24 mouse cellular contexts compared by ENCODE assay signal in genomic region chr3:69002781-69003180, GRCm38 (mm10). TPM values are rescaled to one million over a fixed set of nuclear protein-coding genes. Genes with fewer than 3 reads are reported as not detected.
DNase-seq lines count a peak whose midpoint lies in the region; ATAC-seq lines count a peak whose summit lies in the region.
"Had no signal": no experiment of that assay in that cellular context is flagged by ENCODE, and none has a peak within 500 bp of the region (broad histone marks: within the 10 kb centered on the region; RNA-seq: fewer than 3 reads in every experiment).

No protein-coding gene starts in this region.

- no peak overlapping the region for H3K4me2 ChIP-seq in hindbrain, embryonic 16.5 days (ENCODE audit: low read length)
- H3K4me2 ChIP-seq in midbrain, embryonic 11.5 days = no peak overlapping the region
- H3K4me2 ChIP-seq: stomach, embryonic 15.5 days had no signal

- H3K27me3 ChIP-seq in hindbrain, embryonic 10.5 days (ENCODE audit: insufficient read depth, poor library complexity, severe bottlenecking) = no peaks in the 10 kb centered on the region
- no peaks in the 10 kb centered on the region for H3K27me3 ChIP-seq in hindbrain, embryonic 16.5 days (replicated peaks; ENCODE audit: control insufficient read depth, insufficient read depth, low read length)
- no peaks in the 10 kb centered on the region for H3K27me3 ChIP-seq in midbrain, embryonic 11.5 days (ENCODE audit: control insufficient read depth, insufficient read depth, low read length)
- no peaks in the 10 kb centered on the region for H3K27me3 ChIP-seq in midbrain, embryonic 10.5 days (ENCODE audit: low read depth, poor library complexity, severe bottlenecking)
- H3K27me3 ChIP-seq: heart, embryonic 13.5 days; stomach, embryonic 15.5 days had no signal

- no peak overlapping the region for H3K9ac ChIP-seq in hindbrain, embryonic 16.5 days (ENCODE audit: low read depth, low read length)
- no peak overlapping the region for H3K9ac ChIP-seq in midbrain, embryonic 11.5 days (ENCODE audit: low read length)
- H3K9ac ChIP-seq: heart, embryonic 13.5 days; stomach, embryonic 15.5 days had no signal

- no peak for DNase-seq in hindbrain, embryonic 10.5 days (ENCODE audit: low spot score)
- DNase-seq in midbrain, embryonic 11.5 days (ENCODE audit: low spot score, missing footprints) = peak; percentile 72
- no peak for DNase-seq in midbrain, embryonic 10.5 days (ENCODE audit: low spot score)
- DNase-seq in ZHBTc4 (ENCODE audit: low read depth, low spot score) = peak; percentile 43
- peak; percentile 24 for DNase-seq in naive thymus-derived CD4-positive, alpha-beta T cell, adult 2 months (ENCODE audit: low read depth)
- DNase-seq in embryo, embryonic 10.5 days (ENCODE audit: low spot score) = no peak
- DNase-seq in right cerebral cortex, adult 2 months (ENCODE audit: low spot score in 2 of 2) = no peak
- DNase-seq: adrenal gland, postnatal 25 days; cerebellum, postnatal 10 days; gastrocnemius, adult 2 months; heart, adult 11 months; heart, postnatal 36 days; kidney, adult 8-10 months; kidney, postnatal 4 days; layer of hippocampus, postnatal 36 days; midbrain, embryonic 14.5 days; right cerebral cortex, adult 18-20 months; thymus, postnatal 25 days had no signal

- WGBS in hindbrain, embryonic 10.5 days = 88% methylated on average over 4 of the region's 4 CpGs
- 88% methylated on average over 4 of the region's 4 CpGs for WGBS in hindbrain, embryonic 16.5 days
- 98% methylated on average over 4 of the region's 4 CpGs for whole genome bisulfite sequencing in midbrain, embryonic 11.5 days
- 89% methylated on average over 4 of the region's 4 CpGs for WGBS in midbrain, embryonic 10.5 days

- no peaks in the 10 kb centered on the region for H3K9me3 ChIP-seq in hindbrain, embryonic 10.5 days
- H3K9me3 ChIP-seq in hindbrain, embryonic 16.5 days (ENCODE audit: control insufficient read depth, low read length) = no peaks in the 10 kb centered on the region
- no peaks in the 10 kb centered on the region; the same call in 1 of the 2 replicates for H3K9me3 ChIP-seq in midbrain, embryonic 11.5 days (ENCODE audit: control insufficient read depth, low read length)
- no peaks in the 10 kb centered on the region for H3K9me3 ChIP-seq in midbrain, embryonic 10.5 days (replicated peaks)
- H3K9me3 ChIP-seq: heart, embryonic 13.5 days; stomach, embryonic 15.5 days had no signal

- no peak overlapping the region for H3K27ac ChIP-seq in hindbrain, embryonic 10.5 days
- no peak overlapping the region for H3K27ac ChIP-seq in hindbrain, embryonic 16.5 days (ENCODE audit: low read depth, low read length)
- no peak overlapping the region for H3K27ac ChIP-seq in midbrain, embryonic 11.5 days (ENCODE audit: low read depth, low read length)
- H3K27ac ChIP-seq in midbrain, embryonic 10.5 days (replicated peaks) = no peak overlapping the region
- H3K27ac ChIP-seq: gastrocnemius, adult 2 months; heart, embryonic 13.5 days; hindbrain, postnatal 0 days; macrophage; stomach, embryonic 15.5 days had no signal

- ATAC-seq in hindbrain, embryonic 16.5 days = no peak
- ATAC-seq in midbrain, embryonic 11.5 days (ENCODE audit: low FRiP score) = no peak
- ATAC-seq: activated CD4-positive, CD25-positive, alpha-beta regulatory T cell, adult 4 months; hindbrain, postnatal 0 days had no signal

- 0 out of 2 replicates have a peak overlapping the region, but pooled peaks have one; percentile 11 for H3K4me3 ChIP-seq in hindbrain, embryonic 10.5 days
- no peak overlapping the region for H3K4me3 ChIP-seq in hindbrain, embryonic 16.5 days (ENCODE audit: low read length)
- no peak overlapping the region for H3K4me3 ChIP-seq in midbrain, embryonic 11.5 days (ENCODE audit: low read depth, low read length)
- H3K4me3 ChIP-seq in midbrain, embryonic 10.5 days = no peak overlapping the region
- H3K4me3 ChIP-seq: gastrocnemius, adult 2 months; stomach, embryonic 15.5 days had no signal

- H3K36me3 ChIP-seq in hindbrain, embryonic 10.5 days = peaks cover 8% of the 10 kb centered on the region; the same call in 1 of the 2 replicates
- no peaks in the 10 kb centered on the region for H3K36me3 ChIP-seq in hindbrain, embryonic 16.5 days (ENCODE audit: control insufficient read depth, insufficient read depth, low read length)
- no peaks in the 10 kb centered on the region for H3K36me3 ChIP-seq in midbrain, embryonic 11.5 days (ENCODE audit: control insufficient read depth, insufficient read depth, low read length)
- H3K36me3 ChIP-seq in midbrain, embryonic 10.5 days = peaks cover 13% of the 10 kb centered on the region
- H3K36me3 ChIP-seq: heart, embryonic 13.5 days; stomach, embryonic 15.5 days had no signal

- H3K4me1 ChIP-seq in hindbrain, embryonic 10.5 days (replicated peaks) = peaks cover 19% of the 10 kb centered on the region
- H3K4me1 ChIP-seq in hindbrain, embryonic 16.5 days (ENCODE audit: control insufficient read depth, insufficient read depth, low read depth, low read length) = peaks cover 11% of the 10 kb centered on the region
- H3K4me1 ChIP-seq in midbrain, embryonic 11.5 days (ENCODE audit: control insufficient read depth, insufficient read depth, low read length) = peaks cover 12% of the 10 kb centered on the region
- H3K4me1 ChIP-seq in midbrain, embryonic 10.5 days = peaks cover 22% of the 10 kb centered on the region

RNA-seq across cellular contexts. Expression of gene Ift80, which starts 1.6 kb away (rescaled TPM):
- polyA plus RNA-seq in hindbrain, embryonic 10.5 days (2016; fragmentation: Nextera tagmentation; extraction: Ambion mirVana) = 12.9 and 18.2 TPM in 2 replicates
- 7.8 and 9.1 TPM in 2 replicates for polyA plus RNA-seq in hindbrain, embryonic 16.5 days (2015; fragmentation: Nextera tagmentation; extraction: Ambion mirVana)
- 21.7 and 26.2 TPM in 2 replicates for polyA plus RNA-seq in midbrain, embryonic 11.5 days (2014; fragmentation: Nextera tagmentation; extraction: Ambion mirVana)
- 19.8 and 20.7 TPM in 2 replicates for polyA plus RNA-seq in midbrain, embryonic 10.5 days (2016; fragmentation: Nextera tagmentation; extraction: Ambion mirVana)

RNA-seq across cellular contexts. Expression of gene Smc4, which starts 1.8 kb away (rescaled TPM):
- polyA plus RNA-seq in hindbrain, embryonic 10.5 days (2016; fragmentation: Nextera tagmentation; extraction: Ambion mirVana) = 101 and 172 TPM in 2 replicates
- polyA plus RNA-seq in hindbrain, embryonic 16.5 days (2015; fragmentation: Nextera tagmentation; extraction: Ambion mirVana) = 36.1 and 37.5 TPM in 2 replicates
- polyA plus RNA-seq in midbrain, embryonic 11.5 days (2014; fragmentation: Nextera tagmentation; extraction: Ambion mirVana) = 219 and 241 TPM in 2 replicates
- 180 and 183 TPM in 2 replicates for polyA plus RNA-seq in midbrain, embryonic 10.5 days (2016; fragmentation: Nextera tagmentation; extraction: Ambion mirVana)

RNA-seq across cellular contexts. Expression of gene Trim59, which starts 41.8 kb away (rescaled TPM):
- 152 and 193 TPM in 2 replicates for polyA plus RNA-seq in hindbrain, embryonic 10.5 days (2016; fragmentation: Nextera tagmentation; extraction: Ambion mirVana)
- polyA plus RNA-seq in hindbrain, embryonic 16.5 days (2015; fragmentation: Nextera tagmentation; extraction: Ambion mirVana) = 32.0 and 36.4 TPM in 2 replicates
- 208 and 216 TPM in 2 replicates for polyA plus RNA-seq in midbrain, embryonic 11.5 days (2014; fragmentation: Nextera tagmentation; extraction: Ambion mirVana)
- polyA plus RNA-seq in midbrain, embryonic 10.5 days (2016; fragmentation: Nextera tagmentation; extraction: Ambion mirVana) = 185 and 208 TPM in 2 replicates

Comparison
In these comparisons a context has a peak if more than half of its experiments do, and no peak if none do; other contexts are left out.
1. DNase-seq: peak in midbrain, embryonic 11.5 days (single experiment), ZHBTc4 (single experiment) and naive thymus-derived CD4-positive, alpha-beta T cell, adult 2 months (single experiment); none in hindbrain, embryonic 10.5 days (single experiment), midbrain, embryonic 10.5 days (single experiment), embryo, embryonic 10.5 days (single experiment) and right cerebral cortex, adult 2 months (0 of 2).